ENCODE assay signal across 7 mouse cellular contexts in the genomic region with DNA sequence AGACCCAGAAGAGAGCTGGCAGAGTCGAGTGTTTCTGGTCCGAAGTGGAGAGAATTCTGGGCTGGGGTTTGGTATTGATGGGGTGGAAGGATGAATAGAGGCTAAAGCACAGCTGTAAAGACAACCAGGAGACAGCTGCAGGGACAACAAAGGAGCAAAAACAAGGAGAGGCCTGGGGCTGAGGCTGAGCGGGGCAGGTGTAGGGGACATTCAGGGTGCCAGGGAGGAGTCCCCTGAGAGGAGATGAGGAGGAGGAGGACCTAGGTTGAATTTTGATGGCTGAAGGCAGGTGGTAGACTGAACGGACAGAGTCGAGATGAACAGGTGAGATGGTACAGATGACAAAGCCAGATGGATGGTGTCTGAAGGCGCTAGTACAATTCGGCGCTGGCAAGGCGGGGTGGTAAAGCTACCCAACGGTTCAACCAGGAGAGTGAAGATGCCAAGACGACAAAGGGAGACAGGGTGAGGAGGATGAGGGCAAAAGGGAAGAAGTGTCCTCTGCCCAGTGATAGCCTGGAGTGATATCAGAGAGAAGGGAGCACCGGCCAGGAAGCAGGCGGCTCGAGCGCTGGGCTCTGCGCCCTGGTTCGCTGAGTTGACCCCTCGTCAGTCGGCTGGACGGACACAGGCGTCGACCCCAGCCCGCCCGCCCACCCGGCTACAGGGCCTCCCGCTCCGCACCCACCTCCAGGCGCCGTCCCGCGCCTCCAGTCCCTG. TPM values are rescaled to one million over a fixed set of nuclear protein-coding genes. Genes with fewer than 3 reads are reported as not detected.
A peak's percentile ranks its signal among the peaks of the same experiment; 100 is the strongest.
DNase-seq lines count a peak whose midpoint lies in the region; ATAC-seq and TF ChIP-seq lines count a peak whose summit lies in the region.

No protein-coding gene starts in this region.

- peaks cover 3% of the 10 kb centered on the region for H3K36me3 ChIP-seq in lung, postnatal 0 days (ENCODE audit: insufficient read depth, low read length)
- H3K36me3 ChIP-seq in forebrain, embryonic 10.5 days (replicated peaks): peaks cover 56% of the 10 kb centered on the region
- peaks cover 5% of the 10 kb centered on the region; the same call in 1 of the 2 replicates for H3K36me3 ChIP-seq in limb, embryonic 11.5 days (ENCODE audit: control insufficient read depth, insufficient read depth, low read length)
- peaks cover 13% of the 10 kb centered on the region for H3K36me3 ChIP-seq in small intestine, adult 2 months (ENCODE audit: control insufficient read depth, insufficient read depth, low read length)

- H3K4me3 ChIP-seq in lung, postnatal 0 days (ENCODE audit: low read depth, low read length): peak overlapping the region; percentile 47
- peak overlapping the region; percentile 76 for H3K4me3 ChIP-seq in forebrain, embryonic 10.5 days
- peak overlapping the region; percentile 70 for H3K4me3 ChIP-seq in limb, embryonic 11.5 days (ENCODE audit: low read depth, low read length)
- peak overlapping the region; percentile 72 for H3K4me3 ChIP-seq in small intestine, adult 2 months (ENCODE audit: low read depth, low read length)

- no peak overlapping the region for H3K27ac ChIP-seq in lung, postnatal 0 days (ENCODE audit: low read length)
- H3K27ac ChIP-seq in forebrain, embryonic 10.5 days: peak overlapping the region; percentile 94
- no peak overlapping the region for H3K27ac ChIP-seq in limb, embryonic 11.5 days (replicated peaks; ENCODE audit: low read depth, low read length)
- no peak overlapping the region for H3K27ac ChIP-seq in small intestine, adult 2 months (ENCODE audit: insufficient read depth, low read depth, low read length)

- TF ChIP-seq EP300 in lung, postnatal 0 days (IDR thresholded peaks at IDR 0.05): no peak

- peak; percentile 25 for ATAC-seq in lung, postnatal 0 days
- ATAC-seq in limb, embryonic 11.5 days (ENCODE audit: insufficient number of reproducible peaks, low FRiP score, low TSS enrichment, low read depth): peak; percentile 50; the same call in 1 of the 2 replicates

- peaks cover 3% of the 10 kb centered on the region; the same call in 1 of the 2 replicates for H3K4me1 ChIP-seq in lung, postnatal 0 days (ENCODE audit: insufficient read depth, low read depth, low read length)
- peaks cover 29% of the 10 kb centered on the region for H3K4me1 ChIP-seq in forebrain, embryonic 10.5 days
- H3K4me1 ChIP-seq in limb, embryonic 11.5 days (ENCODE audit: control insufficient read depth, insufficient read depth, low read length): peaks cover 5% of the 10 kb centered on the region; the same call in 1 of the 2 replicates
- peaks cover 9% of the 10 kb centered on the region for H3K4me1 ChIP-seq in small intestine, adult 2 months (ENCODE audit: control insufficient read depth, insufficient read depth, insufficient read length, low read length)

- H3K9me3 ChIP-seq in lung, postnatal 0 days (ENCODE audit: low read length): no peaks in the 10 kb centered on the region
- H3K9me3 ChIP-seq in forebrain, embryonic 10.5 days: no peaks in the 10 kb centered on the region
- no peaks in the 10 kb centered on the region for H3K9me3 ChIP-seq in limb, embryonic 11.5 days (ENCODE audit: control insufficient read depth, low read length)

- TF ChIP-seq POLR2A in small intestine, adult 2 months (IDR thresholded peaks at IDR 0.05; ENCODE audit: low read depth, low read length): no peak

- no peak for TF ChIP-seq CTCF in lung, postnatal 0 days (IDR thresholded peaks at IDR 0.05)
- TF ChIP-seq CTCF in small intestine, adult 2 months (IDR thresholded peaks at IDR 0.05; ENCODE audit: extremely low read depth, insufficient read length, insufficient replicate concordance, low read depth, low read length): no peak

- H3K27me3 ChIP-seq in lung, postnatal 0 days (replicated peaks; ENCODE audit: insufficient read depth, low read length): no peaks in the 10 kb centered on the region
- no peaks in the 10 kb centered on the region for H3K27me3 ChIP-seq in forebrain, embryonic 10.5 days (ENCODE audit: poor library complexity, severe bottlenecking)
- H3K27me3 ChIP-seq in limb, embryonic 11.5 days (ENCODE audit: control insufficient read depth, insufficient read depth, low read length): no peaks in the 10 kb centered on the region
- H3K27me3 ChIP-seq in small intestine, adult 2 months (ENCODE audit: control insufficient read depth, insufficient read depth, low read length): no peaks in the 10 kb centered on the region

- intact Hi-C loops in left cerebral cortex, postnatal 4 days (cut with DNase I): no loop called here

- DNase-seq in lung, postnatal 0 days (ENCODE audit: low spot score): no peak
- no peak for DNase-seq in lung, postnatal 4 days
- no peak for DNase-seq in forebrain, embryonic 10.5 days (ENCODE audit: extremely low spot score, low spot score)
- no peak for DNase-seq in limb, embryonic 11.5 days (ENCODE audit: low spot score)
- DNase-seq in adrenal gland, postnatal 14 days: no peak
- no peak for DNase-seq in left cerebral cortex, postnatal 4 days

- H3K9ac ChIP-seq in lung, postnatal 0 days (replicated peaks; ENCODE audit: low read depth): peak overlapping the region; percentile 43; the same call in 1 of the 2 replicates
- H3K9ac ChIP-seq in limb, embryonic 11.5 days (ENCODE audit: low read length): peak overlapping the region; percentile 75

- WGBS in lung, postnatal 0 days: 13% methylated on average over 18 of the region's 31 CpGs
- 9% methylated on average over 28 of the region's 31 CpGs for WGBS in forebrain, embryonic 10.5 days
- WGBS in limb, embryonic 11.5 days: 9% methylated on average over 31 of the region's 31 CpGs
- WGBS in small intestine, adult 2 months: 12% methylated on average over 28 of the region's 31 CpGs

- peak overlapping the region; percentile 96 for H3K4me2 ChIP-seq in lung, postnatal 0 days (replicated peaks; ENCODE audit: low read depth, low read length)
- peak overlapping the region; percentile 77 for H3K4me2 ChIP-seq in limb, embryonic 11.5 days (ENCODE audit: low read depth, severe bottlenecking)

RNA-seq across cellular contexts. Expression of a gene that starts 0.5 kb away (rescaled TPM):
- polyA plus RNA-seq in lung, postnatal 0 days (2015; fragmentation: Nextera tagmentation; extraction: Ambion mirVana): 1.3 and 1.5 TPM in 2 replicates
- polyA plus RNA-seq in forebrain, embryonic 10.5 days (2016; fragmentation: Nextera tagmentation; extraction: Ambion mirVana): 9.0 and 9.1 TPM in 2 replicates
- polyA plus RNA-seq in limb, embryonic 11.5 days (2014; fragmentation: Nextera tagmentation; extraction: Ambion mirVana): 4.7 and 5.1 TPM in 2 replicates
- 0.90 and 2.0 TPM in 2 replicates for polyA plus RNA-seq in small intestine, adult 2 months (2012; rRNA removed)
- total RNA-seq in adrenal gland, postnatal 14 days (2021): 1.4 and 1.7 TPM in 2 replicates
- total RNA-seq in left cerebral cortex, postnatal 4 days (2021): 10 to 100 TPM; 10.2 to 11.7 TPM

RNA-seq across cellular contexts. Expression of a gene that starts 15.8 kb away (rescaled TPM):
- polyA plus RNA-seq in lung, postnatal 0 days (2015; fragmentation: Nextera tagmentation; extraction: Ambion mirVana): 8.4 and 10.2 TPM in 2 replicates
- polyA plus RNA-seq in forebrain, embryonic 10.5 days (2016; fragmentation: Nextera tagmentation; extraction: Ambion mirVana): 1.5 and 2.0 TPM in 2 replicates
- 1.5 TPM in 2 replicates for polyA plus RNA-seq in limb, embryonic 11.5 days (2014; fragmentation: Nextera tagmentation; extraction: Ambion mirVana)
- 207 and 241 TPM in 2 replicates for polyA plus RNA-seq in small intestine, adult 2 months (2012; rRNA removed)
- 14.7 and 16.5 TPM in 2 replicates for total RNA-seq in adrenal gland, postnatal 14 days (2021)
- total RNA-seq in left cerebral cortex, postnatal 4 days (2021): 1 to 10 TPM; 1.4 to 2.0 TPM

RNA-seq across cellular contexts. Expression of a gene that starts 18.4 kb away (rescaled TPM):
- polyA plus RNA-seq in lung, postnatal 0 days (2015; fragmentation: Nextera tagmentation; extraction: Ambion mirVana): 33.9 and 35.1 TPM in 2 replicates
- 36.9 and 40.6 TPM in 2 replicates for polyA plus RNA-seq in forebrain, embryonic 10.5 days (2016; fragmentation: Nextera tagmentation; extraction: Ambion mirVana)
- polyA plus RNA-seq in limb, embryonic 11.5 days (2014; fragmentation: Nextera tagmentation; extraction: Ambion mirVana): 21.2 and 24.4 TPM in 2 replicates
- polyA plus RNA-seq in small intestine, adult 2 months (2012; rRNA removed): 32.1 and 62.1 TPM in 2 replicates
- total RNA-seq in adrenal gland, postnatal 14 days (2021): 26.0 and 34.5 TPM in 2 replicates
- total RNA-seq in left cerebral cortex, postnatal 4 days (2021): 10 to 100 TPM; 12.1 to 13.4 TPM

RNA-seq across cellular contexts. Expression of a gene that starts 19.4 kb away (rescaled TPM):
- 77.7 and 78.0 TPM in 2 replicates for polyA plus RNA-seq in lung, postnatal 0 days (2015; fragmentation: Nextera tagmentation; extraction: Ambion mirVana)
- 246 and 247 TPM in 2 replicates for polyA plus RNA-seq in forebrain, embryonic 10.5 days (2016; fragmentation: Nextera tagmentation; extraction: Ambion mirVana)
- polyA plus RNA-seq in limb, embryonic 11.5 days (2014; fragmentation: Nextera tagmentation; extraction: Ambion mirVana): 209 and 218 TPM in 2 replicates
- polyA plus RNA-seq in small intestine, adult 2 months (2012; rRNA removed): 34.1 and 64.3 TPM in 2 replicates
- total RNA-seq in adrenal gland, postnatal 14 days (2021): 118 and 119 TPM in 2 replicates
- total RNA-seq in left cerebral cortex, postnatal 4 days (2021): 10 to 100 TPM; 76.1 to 84.1 TPM

RNA-seq across cellular contexts. Expression of a gene that starts 31.2 kb away (rescaled TPM):
- polyA plus RNA-seq in lung, postnatal 0 days (2015; fragmentation: Nextera tagmentation; extraction: Ambion mirVana): 21.3 and 23.2 TPM in 2 replicates
- 1.1 and 1.5 TPM in 2 replicates for polyA plus RNA-seq in forebrain, embryonic 10.5 days (2016; fragmentation: Nextera tagmentation; extraction: Ambion mirVana)
- polyA plus RNA-seq in limb, embryonic 11.5 days (2014; fragmentation: Nextera tagmentation; extraction: Ambion mirVana): 1.5 and 2.2 TPM in 2 replicates
- 10.3 and 30.6 TPM in 2 replicates for polyA plus RNA-seq in small intestine, adult 2 months (2012; rRNA removed)
- total RNA-seq in adrenal gland, postnatal 14 days (2021): 9.6 and 9.7 TPM in 2 replicates
- 10 to 100 TPM; 11.2 to 14.2 TPM for total RNA-seq in left cerebral cortex, postnatal 4 days (2021)

Comparison
In these comparisons a context has a peak if more than half of its experiments do, and no peak if none do; other contexts are left out.
1. RNA of a gene that starts 15.8 kb away (polyA plus RNA-seq): 207 to 241 TPM in small intestine, adult 2 months; 8.4 to 10.2 TPM in lung, postnatal 0 days, 1.5 TPM in limb, embryonic 11.5 days and 1.5 to 2.0 TPM in forebrain, embryonic 10.5 days; every median in the first group is over 10 times any median in the second.
2. Peak in every context shown above with its lines, with median percentiles within 50 percentile points of each other: H3K4me3 ChIP-seq.